Mouse (Mus musculus) left cerebral cortex, postnatal 4 days (tissue): Measurements from ENCODE around the gene Raf1. TPM values are rescaled to one million over a fixed set of nuclear protein-coding genes. Genes with fewer than 3 reads are reported as not detected.

Experiments used
- DNase-seq: peaks from one replicate; pipeline ENCODE4 v3.0.0-alpha.2; 2022
- intact Hi-C: fragments of 180-260 bp; cut with DNase I; formaldehyde crosslinking; loops from one replicate; pipeline ENCODE4 v1.15.1; 2025
- total RNA-seq, 2 experiments: library from RNA; stranded (reverse); gene quantifications; 2 replicates each; pipeline ENCODE4 v1.2.3; 2021

Raf1 gene
- 100 to 1,000 TPM; 180 to 191 TPM for total RNA-seq

DNA sequence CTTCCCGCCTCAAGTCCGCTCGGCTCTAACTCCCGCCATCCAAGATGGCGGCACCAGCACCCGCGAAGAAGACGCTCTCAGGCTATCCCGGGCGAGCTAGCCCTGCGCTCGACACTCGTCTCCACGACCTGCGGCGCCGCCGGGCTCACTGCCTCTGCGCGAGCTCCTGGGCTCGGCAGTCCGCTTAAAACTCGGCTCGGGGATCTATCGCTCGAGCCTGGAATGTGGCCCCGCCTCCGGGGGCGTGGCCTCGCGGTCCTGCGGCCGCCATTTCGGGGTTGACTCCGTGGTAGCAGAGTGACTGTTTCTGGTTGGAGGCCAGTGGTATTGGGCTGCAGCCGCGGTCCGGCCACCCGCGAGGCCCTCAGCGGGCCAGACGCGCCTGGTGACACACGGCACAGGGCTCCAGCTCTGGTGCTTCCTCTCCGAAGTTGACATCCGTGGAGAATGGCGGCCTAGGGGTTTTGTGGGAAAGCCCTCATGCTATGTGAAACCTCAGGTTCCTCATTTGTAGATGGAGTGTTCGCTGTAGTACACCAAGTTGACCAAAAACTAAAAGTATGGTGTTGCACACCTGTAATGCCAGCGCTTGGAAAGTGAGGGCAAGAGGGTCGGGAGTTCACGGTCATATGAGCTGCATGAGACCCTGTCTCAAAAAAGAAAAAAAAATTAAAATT is at the start of gene Raf1:
Gene Raf1, minus strand, starts transcription at position 184 of the 677 bp plus-strand sequence.
- intact Hi-C loops: loop anchor here (5.0 to 10.0 kb wide), 2 partner anchors 72 to 481 kb away; partner anchors contain the start of gene Mkrn2
- peak; percentile 99 for DNase-seq

- DNase-seq: no peak
- intact Hi-C loops: no loop called here
Observed at GRCm38 (mm10) chr6:115722246-115722645, 45.8 kb upstream of the Raf1 start.

- intact Hi-C loops: no loop called here
- DNase-seq: no peak
Observed at GRCm38 (mm10) chr6:115717715-115718558, 41.5 kb upstream of the Raf1 start.

DNA sequence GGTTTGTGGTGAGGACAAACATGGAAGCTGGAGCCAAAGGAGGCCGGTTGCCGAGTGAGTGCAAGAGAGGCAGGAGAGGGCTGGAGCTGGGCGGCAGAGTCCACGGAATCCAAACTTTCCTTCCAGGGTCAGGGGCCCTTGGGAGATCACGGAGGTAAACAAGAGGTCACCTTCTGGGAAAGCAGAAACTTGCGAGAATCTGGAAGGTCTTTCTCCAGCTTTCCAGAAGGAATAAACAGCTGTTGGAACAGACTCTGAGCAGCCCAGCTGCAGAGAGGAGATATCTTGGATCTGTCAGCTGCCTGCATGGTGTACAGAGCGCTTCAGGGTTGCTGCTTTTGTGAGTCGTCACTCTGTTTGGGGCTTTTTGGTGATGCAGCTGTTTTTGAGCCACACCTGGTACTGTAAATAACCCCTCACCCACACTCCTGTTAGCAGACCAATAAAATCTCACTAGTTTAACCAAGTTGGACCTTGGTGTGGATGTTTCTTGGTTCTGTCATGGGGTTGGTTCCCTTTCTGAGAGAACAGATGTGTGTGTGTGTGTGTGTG is 40.7 kb upstream of the Raf1 start:
- DNase-seq: no peak
- intact Hi-C loops: no loop called here

GRCm38 (mm10) chr6:115711261-115711660 is 34.8 kb upstream of the Raf1 start:
- no peak for DNase-seq
- intact Hi-C loops: no loop called here

GRCm38 (mm10) chr6:115702901-115703300 is 26.5 kb upstream of the Raf1 start:
- DNase-seq: no peak
- intact Hi-C loops: no loop called here

DNA sequence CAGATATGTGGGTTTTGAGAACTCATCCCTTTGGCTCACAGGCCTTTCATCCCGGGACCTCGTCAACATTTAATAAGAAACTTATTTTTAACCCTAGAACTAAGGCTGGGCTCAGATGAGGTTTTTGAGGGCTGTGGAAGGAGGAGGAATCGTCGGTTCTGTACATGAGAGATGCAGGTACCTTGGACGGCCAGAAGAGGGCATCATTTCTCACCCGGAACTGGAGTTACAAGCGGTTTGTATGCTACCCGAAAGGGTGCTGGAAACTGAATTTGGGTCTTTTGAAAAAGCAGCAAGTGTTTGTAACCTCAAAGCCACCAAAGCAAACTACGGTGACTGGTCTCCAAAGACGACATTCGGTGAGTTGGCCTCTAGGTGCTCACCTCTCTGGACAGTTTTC is 24.9 kb upstream of the Raf1 start:
- no peak for DNase-seq
- intact Hi-C loops: no loop called here

DNA sequence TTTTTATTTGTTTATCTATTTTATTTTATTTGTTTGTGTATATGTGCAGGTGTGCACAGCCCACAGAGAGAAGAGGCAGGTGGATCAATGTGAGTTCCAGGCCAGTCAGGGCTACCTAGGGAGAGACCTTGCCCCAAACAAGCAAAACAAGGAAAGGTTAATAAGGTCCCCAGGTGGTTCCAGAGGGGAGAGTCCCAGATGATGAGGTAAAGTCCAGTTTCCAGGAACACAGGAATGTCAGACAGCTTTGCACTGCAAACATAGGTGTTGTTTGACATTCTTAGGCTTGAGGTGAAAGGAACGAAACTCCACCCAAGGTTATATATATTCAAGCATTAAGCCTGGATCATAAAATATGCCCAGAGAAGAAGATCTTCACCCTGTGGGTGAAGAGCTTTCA is 24.3 kb upstream of the Raf1 start:
- intact Hi-C loops: no loop called here
- DNase-seq: no peak

- DNase-seq: no peak
- intact Hi-C loops: no loop called here
Observed at GRCm38 (mm10) chr6:115698699-115699098, 22.3 kb upstream of the Raf1 start.

DNA sequence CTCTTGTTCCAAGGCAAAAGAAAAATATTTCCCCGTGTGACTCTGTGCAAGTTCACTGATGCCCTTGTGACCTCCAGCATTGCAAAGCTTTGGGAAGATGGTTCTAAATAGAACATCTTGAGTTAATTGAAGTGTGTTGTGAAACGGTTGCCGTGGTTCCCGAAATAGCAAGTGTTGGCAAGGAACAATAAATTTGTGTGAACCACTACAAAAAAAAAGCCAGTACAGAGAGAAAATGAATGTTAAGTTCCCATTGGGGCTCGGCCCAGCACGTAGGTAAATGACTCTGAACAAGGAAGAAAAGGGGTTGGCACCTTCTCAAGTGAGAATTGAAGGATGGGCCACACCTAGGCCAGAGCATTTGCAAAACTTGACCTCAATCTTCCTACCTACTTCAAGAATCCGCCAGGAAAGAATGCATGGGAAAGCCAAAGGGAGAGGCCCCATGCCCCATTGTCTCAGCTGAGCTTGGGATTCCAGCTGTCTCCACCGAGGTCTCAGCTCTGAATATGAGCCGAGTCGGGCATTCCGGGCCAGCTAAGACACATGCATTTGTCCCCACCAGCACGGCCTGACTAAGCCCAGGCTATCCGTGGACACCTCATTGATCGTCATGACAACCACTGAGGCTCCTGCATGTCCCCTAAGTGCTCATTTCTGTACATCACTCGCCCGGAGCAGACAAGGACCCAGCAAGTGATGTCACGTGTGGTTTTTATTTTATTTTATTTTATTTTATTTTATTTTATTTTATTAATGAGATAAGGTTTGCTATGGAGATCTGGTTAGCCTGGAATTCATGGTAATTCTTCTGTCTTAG is 21.5 kb upstream of the Raf1 start:
- intact Hi-C loops: no loop called here
- DNase-seq: no peak

DNA sequence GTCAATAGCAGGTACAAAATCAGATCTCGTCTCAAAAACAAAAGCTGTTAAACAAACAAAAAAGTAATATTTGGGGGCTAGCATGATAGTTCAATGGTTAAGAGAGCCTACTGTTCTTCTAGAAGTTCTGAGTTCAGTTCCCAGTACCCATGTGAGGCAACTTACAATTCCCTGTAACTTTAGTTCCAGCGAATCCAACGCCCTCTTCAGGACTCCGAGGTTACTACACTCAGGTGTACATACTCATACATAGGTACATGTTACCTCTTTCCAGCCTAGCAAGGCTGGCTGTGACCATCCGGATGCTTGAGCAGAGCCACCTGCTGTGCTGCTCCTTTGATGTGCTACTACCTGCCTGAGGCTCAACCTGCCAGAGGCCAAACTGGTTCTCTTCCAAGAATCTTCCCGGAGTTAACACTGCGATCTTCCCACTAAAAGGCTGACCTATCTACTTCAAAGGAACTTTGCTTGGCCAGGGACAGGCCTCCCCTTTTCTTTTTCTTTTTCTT is 20.3 kb upstream of the Raf1 start:
- intact Hi-C loops: no loop called here
- no peak for DNase-seq

GRCm38 (mm10) chr6:115695124-115695523 is 18.7 kb upstream of the Raf1 start:
- DNase-seq: no peak
- intact Hi-C loops: no loop called here

- intact Hi-C loops: no loop called here
- no peak for DNase-seq
Observed at GRCm38 (mm10) chr6:115694441-115694842, 18.0 kb upstream of the Raf1 start.

DNA sequence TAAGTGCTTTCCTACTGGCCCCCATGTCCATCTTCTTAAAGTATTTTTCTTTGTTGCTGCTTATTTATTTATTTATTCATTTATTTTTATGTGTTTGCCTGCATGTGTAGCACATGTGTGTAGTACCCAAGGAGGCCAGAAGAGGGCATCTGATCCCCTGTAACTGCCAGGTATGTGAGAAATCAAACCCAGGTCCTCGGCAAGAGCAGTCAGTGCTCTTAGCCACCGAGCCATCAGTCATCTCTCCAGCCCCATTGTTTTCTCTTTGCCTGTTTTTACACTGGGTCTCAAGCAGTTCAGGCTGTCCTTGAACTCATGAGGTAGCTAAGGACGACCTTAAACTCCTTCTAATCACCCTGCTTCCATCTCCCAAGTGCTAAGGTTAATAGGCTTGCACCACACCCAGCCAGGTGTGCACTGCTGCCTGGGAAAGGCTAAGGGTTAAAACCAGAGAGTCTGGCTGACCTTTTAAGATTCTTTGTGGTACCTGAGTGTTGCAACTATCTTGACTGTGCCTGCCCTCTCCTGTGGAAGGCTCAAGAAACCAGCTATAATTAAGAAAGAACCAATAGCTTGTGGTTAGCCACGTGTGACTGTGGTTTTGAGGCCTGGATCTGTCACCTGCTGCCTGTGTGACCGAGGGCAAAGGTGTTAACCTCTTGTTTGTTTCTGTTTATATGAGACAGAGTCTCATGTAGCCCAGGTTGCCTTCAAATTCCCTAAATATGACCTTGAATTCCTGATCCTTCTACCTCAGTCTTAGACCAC is 16.7 kb upstream of the Raf1 start:
- DNase-seq: peak; percentile 12
- intact Hi-C loops: no loop called here

GRCm38 (mm10) chr6:115692163-115692950 is 15.9 kb upstream of the Raf1 start:
- DNase-seq: no peak
- intact Hi-C loops: no loop called here

- intact Hi-C loops: no loop called here
- no peak for DNase-seq
Observed at GRCm38 (mm10) chr6:115690105-115690504, 13.7 kb upstream of the Raf1 start.

GRCm38 (mm10) chr6:115688589-115688988 is 12.2 kb upstream of the Raf1 start:
- intact Hi-C loops: no loop called here
- DNase-seq: no peak

GRCm38 (mm10) chr6:115687753-115688152 is 11.3 kb upstream of the Raf1 start:
- DNase-seq: no peak
- intact Hi-C loops: no loop called here
